Mouse (Mus musculus): ENCODE results near the gene A3galt2. TPM values are rescaled to one million over a fixed set of nuclear protein-coding genes. Genes with fewer than 3 reads are reported as not detected.

The A3galt2 gene
- polyA plus RNA-seq, 1 experiment: 0.07 TPM

- H3K27me3 ChIP-seq (ENCODE audit: control insufficient read depth, insufficient read depth, low read length): no peaks in the 10 kb centered on the region
- H3K27ac ChIP-seq (ENCODE audit: control insufficient read depth, insufficient read depth, low read depth, low read length): no peak overlapping the region
- H3K4me1 ChIP-seq (ENCODE audit: control insufficient read depth, insufficient read depth, low read length): peaks cover 6% of the 10 kb centered on the region
- no peak overlapping the region for H3K4me3 ChIP-seq (ENCODE audit: control insufficient read depth, low read depth, low read length)
- no peak for TF ChIP-seq POLR2A (IDR thresholded peaks at IDR 0.05; ENCODE audit: control insufficient read depth, low read depth, low read length)
- TF ChIP-seq CTCF (IDR thresholded peaks at IDR 0.05; ENCODE audit: control insufficient read depth, insufficient read depth, insufficient replicate concordance, low read depth, low read length): no peak
- no peaks in the 10 kb centered on the region for H3K36me3 ChIP-seq (ENCODE audit: control insufficient read depth, insufficient read depth, low read length)
Observed at GRCm38 (mm10) chr4:128734721-128735671, 20.2 kb upstream of the A3galt2 start.

GRCm38 (mm10) chr4:128737137-128737589, 18.0 kb upstream of the A3galt2 start:
- Histone ChIP-seq H3K4me1 (ENCODE audit: control insufficient read depth, insufficient read depth, low read length) (peaks cover 6% of the 10 kb centered on the region), H3K36me3 (ENCODE audit: control insufficient read depth, insufficient read depth, low read length) (no peaks in the 10 kb centered on the region), H3K27ac (ENCODE audit: control insufficient read depth, insufficient read depth, low read depth, low read length) (no peak overlapping the region), H3K27me3 (ENCODE audit: control insufficient read depth, insufficient read depth, low read length) (no peaks in the 10 kb centered on the region), H3K4me3 (ENCODE audit: control insufficient read depth, low read depth, low read length) (no peak overlapping the region)
- no peak for TF ChIP-seq POLR2A (IDR thresholded peaks at IDR 0.05; ENCODE audit: control insufficient read depth, low read depth, low read length)
- no peak for TF ChIP-seq CTCF (IDR thresholded peaks at IDR 0.05; ENCODE audit: control insufficient read depth, insufficient read depth, insufficient replicate concordance, low read depth, low read length)

GRCm38 (mm10) chr4:128737825-128738610, 17.1 kb upstream of the A3galt2 start:
- no peak for TF ChIP-seq CTCF (IDR thresholded peaks at IDR 0.05; ENCODE audit: control insufficient read depth, insufficient read depth, insufficient replicate concordance, low read depth, low read length)
- TF ChIP-seq POLR2A (IDR thresholded peaks at IDR 0.05; ENCODE audit: control insufficient read depth, low read depth, low read length): no peak

GRCm38 (mm10) chr4:128740878-128741277, 14.3 kb upstream of the A3galt2 start:
- peaks cover 2% of the 10 kb centered on the region; the same call in 1 of the 2 replicates for H3K36me3 ChIP-seq (ENCODE audit: control insufficient read depth, insufficient read depth, low read length)
- no peaks in the 10 kb centered on the region for H3K27me3 ChIP-seq (ENCODE audit: control insufficient read depth, insufficient read depth, low read length)
- no peaks in the 10 kb centered on the region for H3K4me1 ChIP-seq (ENCODE audit: control insufficient read depth, insufficient read depth, low read length)
- H3K27ac ChIP-seq (ENCODE audit: control insufficient read depth, insufficient read depth, low read depth, low read length): no peak overlapping the region
- TF ChIP-seq CTCF (IDR thresholded peaks at IDR 0.05; ENCODE audit: control insufficient read depth, insufficient read depth, insufficient replicate concordance, low read depth, low read length) (no peak), POLR2A (IDR thresholded peaks at IDR 0.05; ENCODE audit: control insufficient read depth, low read depth, low read length) (no peak)
- no peak overlapping the region for H3K4me3 ChIP-seq (ENCODE audit: control insufficient read depth, low read depth, low read length)

More at GRCm38 (mm10) chr4:128737825-128738610, 17.1 kb upstream of the A3galt2 start:
- no peak overlapping the region for H3K4me3 ChIP-seq (ENCODE audit: control insufficient read depth, low read depth, low read length)
- no peak overlapping the region for H3K27ac ChIP-seq (ENCODE audit: control insufficient read depth, insufficient read depth, low read depth, low read length)
- H3K27me3 ChIP-seq (ENCODE audit: control insufficient read depth, insufficient read depth, low read length): no peaks in the 10 kb centered on the region
- peaks cover 6% of the 10 kb centered on the region for H3K4me1 ChIP-seq (ENCODE audit: control insufficient read depth, insufficient read depth, low read length)
- 0 out of 2 replicates have a peak, but pooled peaks cover 2% of the 10 kb centered on the region for H3K36me3 ChIP-seq (ENCODE audit: control insufficient read depth, insufficient read depth, low read length)

- Histone ChIP-seq H3K27ac (ENCODE audit: control insufficient read depth, insufficient read depth, low read depth, low read length) (no peak overlapping the region), H3K27me3 (ENCODE audit: control insufficient read depth, insufficient read depth, low read length) (no peaks in the 10 kb centered on the region), H3K4me1 (ENCODE audit: control insufficient read depth, insufficient read depth, low read length) (no peaks in the 10 kb centered on the region), H3K4me3 (ENCODE audit: control insufficient read depth, low read depth, low read length) (no peak overlapping the region), H3K36me3 (ENCODE audit: control insufficient read depth, insufficient read depth, low read length) (peaks cover 5% of the 10 kb centered on the region; the same call in 1 of the 2 replicates)
- TF ChIP-seq POLR2A (IDR thresholded peaks at IDR 0.05; ENCODE audit: control insufficient read depth, low read depth, low read length) (no peak), CTCF (IDR thresholded peaks at IDR 0.05; ENCODE audit: control insufficient read depth, insufficient read depth, insufficient replicate concordance, low read depth, low read length) (no peak)
Observed at GRCm38 (mm10) chr4:128741906-128742305, 13.3 kb upstream of the A3galt2 start.

GRCm38 (mm10) chr4:128742379-128742970, 12.7 kb upstream of the A3galt2 start:
- TF ChIP-seq CTCF (IDR thresholded peaks at IDR 0.05; ENCODE audit: control insufficient read depth, insufficient read depth, insufficient replicate concordance, low read depth, low read length) (no peak), POLR2A (IDR thresholded peaks at IDR 0.05; ENCODE audit: control insufficient read depth, low read depth, low read length) (no peak)
- Histone ChIP-seq H3K4me3 (ENCODE audit: control insufficient read depth, low read depth, low read length) (no peak overlapping the region), H3K27me3 (ENCODE audit: control insufficient read depth, insufficient read depth, low read length) (no peaks in the 10 kb centered on the region), H3K4me1 (ENCODE audit: control insufficient read depth, insufficient read depth, low read length) (no peaks in the 10 kb centered on the region), H3K36me3 (ENCODE audit: control insufficient read depth, insufficient read depth, low read length) (peaks cover 7% of the 10 kb centered on the region; the same call in 1 of the 2 replicates), H3K27ac (ENCODE audit: control insufficient read depth, insufficient read depth, low read depth, low read length) (no peak overlapping the region; the same call in 1 of the 2 replicates)
